Mouse (Mus musculus): ENCODE measurements around the gene Casc3. TPM values are rescaled to one million over a fixed set of nuclear protein-coding genes. Genes with fewer than 3 reads are reported as not detected.

The Casc3 gene
- total RNA-seq, 1 experiment from 2014 or later = 39.5 TPM

GRCm38 (mm10) chr11:98827877-98828276 lies 23.2 kb downstream of the Casc3 start:
- ATAC-seq (replicated peaks; ENCODE audit: low read depth, poor library complexity, severe bottlenecking) = no peak

- peak; percentile 86 for ATAC-seq (replicated peaks; ENCODE audit: low read depth, poor library complexity, severe bottlenecking)
These were observed 24.5 kb downstream of the Casc3 start for GRCm38 (mm10) chr11:98829091-98829775.

GRCm38 (mm10) chr11:98829875-98830274 lies 25.2 kb downstream of the Casc3 start:
- ATAC-seq (replicated peaks; ENCODE audit: low read depth, poor library complexity, severe bottlenecking) = no peak

GRCm38 (mm10) chr11:98835296-98835695 lies 30.6 kb downstream of the Casc3 start:
- ATAC-seq (replicated peaks; ENCODE audit: low read depth, poor library complexity, severe bottlenecking) = no peak

- ATAC-seq (replicated peaks; ENCODE audit: low read depth, poor library complexity, severe bottlenecking) = no peak
These were observed 31.0 kb downstream of the Casc3 start for GRCm38 (mm10) chr11:98835725-98836124.

- 0 out of 2 replicates have a peak, but pooled peaks have one; percentile 23 for ATAC-seq (replicated peaks; ENCODE audit: low read depth, poor library complexity, severe bottlenecking)
These were observed 31.4 kb downstream of the Casc3 start for GRCm38 (mm10) chr11:98836128-98836527.

- ATAC-seq (replicated peaks; ENCODE audit: low read depth, poor library complexity, severe bottlenecking) = peak; percentile 89
These were observed 32.0 kb downstream of the Casc3 start, which contains the start of gene Rapgefl1 for GRCm38 (mm10) chr11:98836651-98837141. TSS of gene Rapgefl1 (plus strand) at chr11:98836785.

- ATAC-seq (replicated peaks; ENCODE audit: low read depth, poor library complexity, severe bottlenecking) = no peak
These were observed 32.6 kb downstream of the Casc3 start for GRCm38 (mm10) chr11:98837231-98837704.

- no peak for ATAC-seq (replicated peaks; ENCODE audit: low read depth, poor library complexity, severe bottlenecking)
These were observed 33.2 kb downstream of the Casc3 start for GRCm38 (mm10) chr11:98837917-98838316.

GRCm38 (mm10) chr11:98838512-98838911 lies 33.8 kb downstream of the Casc3 start:
- ATAC-seq (replicated peaks; ENCODE audit: low read depth, poor library complexity, severe bottlenecking) = no peak

- ATAC-seq (replicated peaks; ENCODE audit: low read depth, poor library complexity, severe bottlenecking) = no peak
These were observed 34.7 kb downstream of the Casc3 start for GRCm38 (mm10) chr11:98839402-98839801.

GRCm38 (mm10) chr11:98839897-98840296 lies 35.2 kb downstream of the Casc3 start:
- no peak for ATAC-seq (replicated peaks; ENCODE audit: low read depth, poor library complexity, severe bottlenecking)

- ATAC-seq (replicated peaks; ENCODE audit: low read depth, poor library complexity, severe bottlenecking) = no peak
These were observed 41.3 kb downstream of the Casc3 start for GRCm38 (mm10) chr11:98846016-98846415.

- no peak for ATAC-seq (replicated peaks; ENCODE audit: low read depth, poor library complexity, severe bottlenecking)
These were observed 42.3 kb downstream of the Casc3 start for GRCm38 (mm10) chr11:98846865-98847604.

- ATAC-seq (replicated peaks; ENCODE audit: low read depth, poor library complexity, severe bottlenecking) = no peak
These were observed 44.6 kb downstream of the Casc3 start for GRCm38 (mm10) chr11:98849196-98849894.

GRCm38 (mm10) chr11:98850100-98851093 lies 45.7 kb downstream of the Casc3 start:
- peak; percentile 30; the same call in 1 of the 2 replicates for ATAC-seq (replicated peaks; ENCODE audit: low read depth, poor library complexity, severe bottlenecking)

GRCm38 (mm10) chr11:98854116-98854515 lies 49.4 kb downstream of the Casc3 start:
- ATAC-seq (replicated peaks; ENCODE audit: low read depth, poor library complexity, severe bottlenecking) = no peak

- ATAC-seq (replicated peaks; ENCODE audit: low read depth, poor library complexity, severe bottlenecking) = no peak
These were observed 50.0 kb downstream of the Casc3 start for GRCm38 (mm10) chr11:98854659-98855058.

Data from common myeloid progenitor, adult 5-6 weeks (primary cell).